Mouse (Mus musculus) brain, adult 2 months (tissue): ENCODE measurements around the gene Cdan1.
"Not testable (repeated sequence)": the region's sequence is repeated elsewhere in the genome, so short reads cannot be mapped to it uniquely, and the experiment has no call there.

ENCODE experiments used
- DNase-seq: peaks from one replicate; pipeline ENCODE4 v3.0.0; 2011; ENCODE audit warnings: low read depth, low spot score

The Cdan1 gene

DNA sequence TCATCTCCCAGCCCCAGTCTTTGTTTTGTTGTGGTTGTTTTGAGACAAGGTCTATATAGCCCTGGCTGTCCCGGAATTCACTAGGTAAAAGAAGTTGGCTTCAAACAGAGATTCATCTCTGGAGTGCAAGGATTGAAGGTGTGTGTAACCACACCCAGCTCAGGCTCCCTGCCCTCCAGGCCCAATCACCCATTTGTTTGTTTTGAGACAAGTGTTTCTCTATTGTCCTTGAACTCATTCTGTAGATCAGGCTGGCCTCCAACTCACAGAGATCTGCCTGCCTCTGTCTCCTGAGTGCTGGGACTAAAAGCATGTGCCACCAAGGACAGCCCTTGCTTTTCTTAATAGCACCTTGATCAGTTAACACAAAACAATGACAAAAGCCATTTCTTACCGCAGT lies 101.9 kb downstream of the Cdan1 start:
- DNase-seq, result no peak

DNA sequence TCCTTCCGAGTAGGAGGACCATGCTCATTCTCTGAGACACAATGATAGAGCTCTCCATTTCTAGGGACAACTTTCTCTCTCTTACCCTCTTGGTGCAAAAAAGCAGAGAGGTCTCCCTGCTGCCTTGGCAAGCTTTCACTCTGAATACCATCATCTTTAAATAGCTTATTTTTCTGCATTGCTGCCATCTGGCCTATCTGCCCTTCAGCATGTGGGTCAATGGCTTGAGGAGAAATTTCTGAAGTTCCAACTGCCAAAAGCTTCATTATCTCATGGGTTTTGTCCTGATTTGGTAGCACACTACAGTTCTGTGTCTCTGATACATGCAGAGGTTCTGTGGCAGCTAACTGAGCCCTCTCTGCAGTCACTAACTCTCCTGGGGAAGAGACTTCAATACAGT lies 104.4 kb downstream of the Cdan1 start:
- DNase-seq, result peak; percentile 59

DNA sequence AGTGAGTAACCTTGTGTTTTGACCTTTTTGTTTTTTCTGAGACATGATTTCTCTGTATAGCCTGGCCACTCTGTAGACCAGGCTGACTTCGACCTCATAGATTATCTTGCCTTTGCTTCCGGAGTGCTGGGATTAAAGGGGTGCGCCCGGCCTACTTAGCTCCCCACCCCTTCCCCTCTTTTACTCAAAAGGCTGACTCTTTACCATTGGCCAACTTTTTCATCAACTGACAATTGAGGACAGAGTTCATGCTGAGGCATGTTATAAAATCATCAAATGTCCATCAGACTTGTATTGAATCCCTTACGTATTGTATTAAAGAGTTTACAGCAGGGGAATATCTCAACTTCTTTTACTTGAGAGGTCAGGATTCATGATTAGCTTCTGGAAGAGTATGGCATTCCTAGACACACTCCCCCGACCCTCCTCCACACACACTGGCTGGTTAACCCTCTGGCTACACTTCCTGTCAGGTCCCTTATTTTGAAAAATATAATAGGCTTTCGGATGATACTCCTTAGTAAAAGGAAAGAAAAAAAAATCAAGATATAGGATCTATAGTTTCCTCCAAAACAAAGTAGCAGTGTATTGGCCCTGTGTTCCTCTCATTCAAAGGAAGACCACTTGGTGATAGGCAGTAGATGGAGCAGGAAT lies 117.9 kb downstream of the Cdan1 start:
- no peak for DNase-seq

DNA sequence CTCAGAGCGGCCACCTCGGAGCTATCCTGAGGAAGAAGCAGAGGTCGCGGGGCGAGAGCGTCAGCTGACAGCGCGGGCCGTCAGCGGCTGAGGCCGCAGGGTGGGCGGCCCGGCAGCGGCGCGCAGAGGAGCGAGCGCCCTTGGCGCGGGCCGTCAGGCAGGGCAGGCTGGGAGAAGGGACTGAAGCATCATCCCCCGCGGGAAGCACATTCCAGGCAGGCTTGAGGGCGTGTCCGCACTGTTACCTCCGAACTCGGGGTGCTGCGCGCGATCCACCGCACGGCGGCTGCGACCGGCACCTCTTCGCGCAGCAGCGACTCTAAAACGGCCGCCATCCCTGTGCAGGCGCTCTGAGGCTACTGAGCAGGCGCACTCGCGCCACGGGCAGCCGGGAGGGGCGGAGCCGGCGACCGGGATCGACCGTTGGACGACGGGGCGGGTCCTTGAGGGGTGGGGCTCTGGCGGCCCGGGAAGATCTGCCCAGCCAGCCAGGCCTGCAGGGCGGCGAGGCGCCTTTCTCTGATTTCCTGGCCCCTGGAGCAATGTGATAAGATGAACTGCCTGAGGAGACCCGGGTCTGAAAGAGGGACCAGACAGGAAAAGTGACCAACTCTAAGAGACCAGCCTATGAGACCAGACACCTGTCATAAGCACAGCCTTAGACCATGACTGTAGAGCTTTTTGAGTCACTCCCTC lies 118.6 kb downstream of the Cdan1 start:
- DNase-seq, result peak; percentile 97

DNA sequence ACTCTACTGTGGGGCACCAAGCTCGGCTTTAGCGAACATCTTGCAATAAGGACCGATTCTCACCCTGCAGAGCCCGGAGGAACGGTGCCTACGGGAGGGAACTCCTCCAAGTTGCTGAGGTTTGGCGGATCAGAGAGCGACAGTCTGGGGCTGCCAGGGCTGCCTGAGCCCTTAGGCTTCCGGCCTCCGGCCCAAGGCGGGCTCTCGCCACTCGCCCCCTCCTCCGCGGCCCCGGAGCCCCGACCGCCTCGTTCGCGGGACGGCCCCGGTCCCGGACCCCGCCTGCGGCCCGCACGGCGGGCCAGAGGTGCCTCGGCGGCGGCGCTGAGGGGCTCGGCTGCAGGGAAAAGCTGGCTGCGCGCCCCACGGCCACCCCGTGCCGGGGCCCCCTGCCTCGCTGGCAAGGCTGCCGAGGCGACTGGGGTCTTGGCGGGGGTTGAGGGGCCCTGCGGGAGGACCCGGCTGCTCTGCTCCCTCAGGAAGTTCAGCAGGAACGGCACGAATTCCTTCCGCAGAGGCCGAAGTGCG lies 119.2 kb downstream of the Cdan1 start:
- DNase-seq, result peak; percentile 37

DNA sequence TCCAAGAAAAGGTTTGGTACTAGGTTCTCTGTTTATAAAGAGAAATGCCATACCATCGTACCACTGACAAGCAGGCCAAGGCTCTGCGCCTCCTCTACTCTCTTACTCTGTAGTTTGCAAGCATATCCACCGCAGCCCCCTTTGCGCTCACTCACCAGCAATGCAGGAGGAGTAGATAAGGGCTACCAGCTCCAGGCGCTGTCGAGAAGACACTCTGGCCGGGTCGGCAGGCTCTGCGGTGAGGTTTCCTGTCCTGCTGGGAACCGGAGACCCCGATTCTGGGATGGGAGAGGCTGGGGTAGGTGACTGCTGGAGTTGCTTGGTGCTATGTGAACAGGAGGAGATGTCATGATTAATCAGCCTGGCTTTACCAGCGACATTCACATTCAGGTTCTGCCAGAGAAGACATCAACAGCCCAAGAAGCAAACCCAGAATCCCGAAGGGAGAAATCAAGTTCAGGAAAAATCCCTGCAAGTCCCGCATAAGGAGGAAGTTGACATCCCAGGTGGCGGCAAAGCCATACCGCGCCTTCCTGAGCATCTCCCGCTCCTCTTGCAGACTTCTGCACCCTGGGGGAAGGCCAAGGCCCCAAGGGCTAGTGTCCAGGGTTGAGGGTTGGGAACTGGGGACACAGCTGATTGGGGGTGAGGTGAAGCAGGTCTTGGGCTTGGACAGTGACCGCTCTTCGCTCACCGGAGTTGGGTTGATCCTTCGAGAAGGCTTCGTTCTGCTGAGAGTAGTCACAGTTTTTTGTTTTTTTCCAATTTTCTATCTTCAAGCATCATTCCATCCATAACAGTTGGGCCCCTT lies 119.9 kb downstream of the Cdan1 start:
- peak; percentile 22 for DNase-seq

DNA sequence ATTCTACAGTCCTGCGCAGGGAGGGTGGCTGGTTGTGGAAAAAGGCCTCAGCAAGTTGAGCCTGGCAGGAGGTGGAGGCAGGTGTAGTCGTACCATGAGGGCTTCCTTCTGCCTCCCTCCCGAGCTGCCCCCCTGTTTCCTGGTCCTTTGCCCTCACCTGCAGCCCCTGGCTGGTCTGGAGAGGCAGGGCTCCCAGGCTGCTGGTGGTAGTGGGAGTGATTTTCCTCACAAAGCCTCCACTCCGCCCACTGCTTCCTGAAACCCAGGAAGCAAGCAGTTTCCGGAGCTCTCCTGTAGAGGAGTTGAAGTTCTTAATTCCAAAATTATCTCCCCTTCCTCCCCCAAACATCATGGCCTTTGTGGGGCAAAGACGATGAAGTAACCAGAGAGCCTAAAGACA lies 125.8 kb downstream of the Cdan1 start:
- no peak for DNase-seq

DNA sequence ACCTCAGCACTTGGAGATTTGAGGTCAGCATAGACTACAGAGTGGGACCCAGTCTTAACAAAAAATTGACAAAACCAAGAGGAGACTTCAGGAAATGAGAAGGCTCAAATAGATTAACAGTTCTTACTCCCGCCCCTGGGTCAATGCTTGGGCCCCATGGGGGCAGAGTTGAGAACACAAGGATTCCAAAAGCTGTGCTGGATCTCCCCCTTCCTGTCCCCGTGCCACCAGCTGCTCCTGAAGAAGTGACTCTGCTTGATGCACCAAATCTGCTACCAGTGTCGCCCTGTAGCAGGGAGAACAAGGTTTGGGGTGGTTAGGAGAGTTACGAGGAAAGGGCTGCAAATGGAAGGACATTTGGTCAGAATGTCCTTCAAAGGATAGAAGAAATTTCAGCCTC lies 126.3 kb downstream of the Cdan1 start:
- no peak for DNase-seq

DNA sequence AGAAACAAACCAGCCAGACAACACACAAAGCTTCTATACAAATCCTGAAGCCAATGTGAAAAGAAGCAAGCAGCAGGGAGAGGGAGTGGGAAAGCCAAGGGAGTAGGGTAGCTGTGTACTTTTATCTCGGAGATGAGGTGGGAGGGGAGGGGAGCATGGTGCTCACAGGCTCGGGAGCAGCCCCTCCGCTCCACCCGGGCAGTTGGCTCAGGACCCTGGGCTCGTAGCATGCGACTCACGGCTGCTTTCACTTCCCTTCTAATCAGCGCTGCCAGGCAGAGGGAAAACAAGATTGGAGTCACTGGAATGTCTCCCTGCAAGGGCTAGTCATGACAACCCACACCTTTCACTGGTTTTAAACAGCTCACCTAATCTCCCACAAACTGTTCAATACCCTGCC lies 127.4 kb downstream of the Cdan1 start:
- DNase-seq, result peak; percentile 36

DNA sequence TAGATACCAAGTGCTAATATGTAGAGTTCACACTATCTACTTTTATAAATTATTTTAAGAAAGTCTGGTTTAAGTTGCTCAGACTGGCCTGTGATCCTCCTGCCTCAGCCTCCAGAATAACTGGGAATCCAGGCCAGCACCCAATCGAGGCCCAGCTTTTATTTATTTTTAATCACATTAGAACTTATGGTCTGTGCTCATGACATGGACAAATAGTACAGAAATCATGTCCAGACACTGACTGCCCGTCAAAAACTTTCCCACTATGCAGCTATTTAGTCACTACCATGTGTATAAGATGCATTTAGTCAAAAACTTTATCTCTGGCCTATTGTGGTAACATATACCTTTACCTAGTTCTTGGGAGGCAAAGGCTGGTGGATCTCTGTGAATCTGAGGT lies 128.0 kb downstream of the Cdan1 start:
- DNase-seq, result no peak

DNA sequence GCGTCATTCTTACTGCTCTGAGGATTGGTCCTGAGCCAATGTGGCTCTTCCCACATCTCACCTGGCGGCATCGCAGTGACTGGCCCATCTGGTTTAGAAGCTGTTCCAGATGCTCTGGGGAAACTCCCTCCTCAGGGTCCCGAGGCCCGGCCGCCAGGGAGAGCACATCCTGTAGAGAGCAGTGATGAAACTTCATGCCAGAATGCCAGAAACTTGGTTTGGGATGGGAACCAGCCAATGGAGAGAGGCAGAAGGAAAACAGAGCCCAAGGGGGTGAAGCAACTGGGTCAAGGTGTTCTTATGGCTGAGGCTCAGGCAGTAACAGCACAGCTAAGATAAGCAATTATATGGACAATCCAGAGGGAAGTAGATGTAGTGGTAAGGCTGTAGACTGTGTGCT lies 129.1 kb downstream of the Cdan1 start:
- no peak for DNase-seq

DNA sequence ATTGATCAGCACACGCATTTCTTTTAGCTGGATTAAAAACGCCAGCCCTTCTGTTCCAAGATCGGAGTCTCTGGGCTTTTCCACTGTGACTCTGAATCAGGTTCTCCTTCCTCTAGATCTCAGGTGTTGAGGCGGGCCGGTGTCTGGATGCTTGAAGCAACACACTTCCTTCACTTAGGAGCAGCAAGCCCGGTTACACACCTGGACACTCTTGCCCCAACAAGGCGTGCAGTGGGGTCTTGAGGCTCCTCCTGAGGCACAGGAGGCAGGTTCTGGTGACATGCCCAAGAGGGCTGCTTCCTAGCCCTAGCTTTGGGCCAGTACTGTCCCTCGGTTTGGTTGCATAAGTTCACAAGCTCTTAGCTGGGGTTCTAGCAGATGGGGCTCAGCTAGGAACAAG lies 131.4 kb downstream of the Cdan1 start:
- no peak for DNase-seq

DNA sequence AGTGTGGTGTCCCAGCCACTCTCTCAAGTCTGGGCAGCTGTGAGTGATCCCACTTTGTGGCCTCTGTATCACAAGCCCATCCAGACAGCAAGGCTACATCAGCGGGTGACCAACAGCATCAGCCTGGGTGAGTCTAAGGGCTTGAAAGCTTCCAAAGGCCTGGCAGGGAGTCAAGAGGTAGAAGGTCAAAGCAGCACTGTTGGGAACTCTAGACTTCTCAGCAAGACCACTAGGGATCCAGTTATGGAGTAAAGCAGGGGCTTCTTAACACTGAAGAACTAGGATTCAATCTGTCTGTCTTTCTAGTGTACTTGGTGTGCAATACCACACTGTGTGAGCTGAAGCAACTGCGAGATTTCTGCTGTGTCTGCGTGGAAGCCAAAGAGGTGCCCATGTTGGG lies 136.5 kb downstream of the Cdan1 start:
- DNase-seq, result no peak

DNA sequence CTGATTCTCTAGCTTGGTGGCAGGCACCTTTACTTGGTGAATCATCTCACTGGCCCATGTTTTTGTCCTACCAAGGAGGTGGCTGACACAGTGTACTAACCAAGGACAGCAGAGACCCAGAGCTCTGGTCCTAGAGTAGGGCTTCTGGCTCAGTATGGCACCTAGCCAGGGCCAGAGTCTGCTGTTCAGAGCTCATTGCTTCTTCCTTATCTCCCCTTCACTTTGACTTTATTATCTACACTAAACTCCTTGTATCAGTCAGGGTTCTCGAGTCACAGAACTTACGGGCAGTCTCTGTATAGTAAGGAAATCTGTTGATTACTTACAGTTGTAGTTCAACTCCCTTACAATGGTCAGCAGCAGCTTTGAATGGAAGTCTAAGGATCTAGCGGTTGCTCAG lies 139.0 kb downstream of the Cdan1 start:
- no peak for DNase-seq

DNA sequence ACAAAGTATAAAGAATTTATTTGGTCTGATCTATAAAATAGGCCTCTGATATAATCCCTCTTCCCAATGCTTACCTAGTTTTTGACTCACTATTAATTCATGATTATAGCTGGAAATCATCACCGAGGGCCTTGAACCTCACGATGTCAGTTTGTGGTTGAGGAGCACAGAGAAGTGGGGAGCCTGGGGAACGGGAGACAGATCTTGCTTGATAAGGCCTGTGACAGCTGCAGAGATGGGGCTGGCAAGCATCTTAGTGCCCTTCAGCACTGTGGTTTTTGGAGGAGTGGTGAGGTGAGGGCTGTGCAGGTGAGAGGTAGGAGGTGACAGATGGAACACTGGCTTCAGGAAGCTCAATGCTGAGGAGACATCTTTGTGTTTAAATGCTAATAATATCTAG lies 139.8 kb downstream of the Cdan1 start:
- DNase-seq, result no peak

DNA sequence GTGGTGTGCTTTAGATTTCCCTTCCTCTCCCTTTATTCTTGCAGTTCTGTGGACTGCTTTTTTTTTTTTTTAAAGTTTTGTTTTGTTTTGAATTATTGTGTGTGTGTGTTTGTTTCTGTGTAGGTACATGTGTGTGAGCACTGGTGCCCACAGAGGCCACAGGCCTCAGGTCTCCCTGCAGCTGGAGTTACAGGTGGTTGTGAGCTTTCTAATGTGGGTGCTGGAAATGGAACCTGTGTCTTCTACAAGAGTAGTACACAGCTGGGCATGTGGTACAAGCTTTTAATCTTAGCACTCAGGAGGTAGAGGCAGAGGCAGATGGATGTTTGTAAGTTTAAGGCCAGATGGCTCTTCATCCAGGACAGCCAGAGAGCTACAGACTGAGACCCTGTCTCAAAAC lies 142.9 kb downstream of the Cdan1 start:
- DNase-seq, result no peak

DNA sequence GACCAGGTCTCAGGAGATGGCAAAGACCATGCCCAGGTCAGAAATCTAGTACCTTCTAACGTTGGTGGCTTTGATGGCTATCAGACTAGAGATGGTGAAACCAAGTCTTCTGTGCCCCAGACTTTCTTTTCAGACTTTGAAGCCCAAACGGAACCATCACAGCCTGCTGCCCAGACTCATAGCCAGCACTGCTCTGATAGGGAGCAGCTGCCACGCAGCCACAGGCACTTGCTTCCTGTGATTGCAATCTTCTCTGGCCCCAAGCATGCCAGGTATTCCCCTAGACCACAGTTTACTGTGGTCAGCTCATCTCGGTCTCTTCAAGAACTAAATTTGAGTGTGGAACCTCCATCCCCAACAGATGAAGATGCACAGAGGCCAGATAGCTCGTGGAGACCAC lies 147.3 kb downstream of the Cdan1 start:
- no peak for DNase-seq

DNA sequence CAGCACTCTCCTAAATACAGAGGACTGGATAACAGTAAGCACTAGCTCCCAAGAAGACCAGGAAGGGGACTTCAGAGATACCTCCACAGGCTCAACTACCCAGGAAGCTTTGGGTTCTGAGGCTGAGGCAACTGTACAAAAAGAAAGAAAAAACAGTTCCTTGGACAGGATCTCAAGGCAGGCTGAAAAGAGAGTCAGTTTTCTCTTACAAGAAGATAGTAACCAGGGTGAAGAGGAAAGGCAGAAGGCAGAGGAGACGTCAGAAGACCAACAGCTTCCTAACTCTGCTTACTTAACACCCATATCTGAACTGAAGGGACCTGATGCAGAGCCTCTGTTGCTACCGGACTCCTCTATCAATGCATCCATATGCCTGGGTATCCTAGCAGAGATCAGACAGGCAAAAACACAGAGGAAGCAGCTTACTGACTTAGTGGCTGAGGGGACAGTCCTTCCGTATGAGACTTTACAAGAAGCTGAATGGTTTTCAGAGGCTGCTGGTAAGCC lies 149.5 kb downstream of the Cdan1 start:
- DNase-seq, result no peak

DNA sequence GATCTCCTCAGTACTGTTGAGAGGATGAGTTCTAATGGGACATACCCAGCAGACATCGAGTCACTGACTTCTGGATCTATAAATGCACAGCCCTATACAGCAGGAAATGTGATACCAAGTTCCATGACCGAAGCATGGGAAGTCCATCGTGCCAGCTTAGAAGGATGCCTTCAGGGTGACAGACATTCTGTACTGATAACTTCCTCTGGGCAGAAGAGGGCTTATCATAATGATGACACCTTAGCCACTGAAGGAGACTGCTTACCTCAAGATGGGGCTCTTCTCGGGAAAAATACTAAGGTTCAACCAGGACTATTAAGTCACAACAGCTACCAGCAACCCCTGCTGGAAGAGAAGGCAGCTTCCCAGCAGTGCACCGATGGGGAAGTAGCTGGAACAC lies 152.2 kb downstream of the Cdan1 start:
- no peak for DNase-seq

DNA sequence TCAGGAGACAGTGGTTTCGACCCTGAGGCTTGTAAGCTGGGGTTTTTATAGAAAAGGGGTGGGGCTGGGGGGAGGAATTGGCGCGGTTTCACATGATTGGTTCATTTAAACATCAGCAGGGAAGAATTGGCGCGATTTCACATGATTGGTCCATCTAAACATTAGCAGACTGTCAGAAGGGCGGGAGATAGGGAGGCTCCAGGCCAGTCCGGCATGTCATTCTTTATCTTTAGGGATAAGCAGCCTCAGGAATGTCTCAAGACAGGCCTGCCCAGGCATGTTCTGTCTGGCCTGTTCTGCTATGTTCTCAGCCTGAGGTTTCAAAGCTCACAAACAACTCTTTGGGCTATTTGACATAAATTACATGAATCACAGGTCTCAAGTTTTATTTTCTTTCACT lies 168.8 kb downstream of the Cdan1 start:
- not testable (repeated sequence) for DNase-seq

DNA sequence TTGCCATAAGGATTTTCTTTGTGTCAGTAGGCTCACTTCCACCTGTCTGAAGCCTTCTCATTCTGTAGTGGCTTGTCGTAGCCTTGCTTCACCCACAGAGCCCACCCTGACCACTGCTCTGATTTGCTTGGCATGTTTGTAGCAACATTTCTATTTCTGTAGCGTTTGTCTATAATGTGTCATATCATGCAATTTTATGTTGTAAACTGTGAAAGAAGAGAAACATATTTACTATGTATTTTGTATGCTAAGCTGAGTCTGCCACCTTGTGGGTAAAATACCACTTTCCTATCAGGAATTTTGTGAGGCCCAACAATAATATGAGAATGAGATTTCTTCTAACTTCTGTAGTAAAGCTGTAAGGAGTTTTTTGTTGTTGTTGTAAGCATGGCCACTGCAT lies 179.7 kb downstream of the Cdan1 start:
- peak; percentile 31 for DNase-seq

DNA sequence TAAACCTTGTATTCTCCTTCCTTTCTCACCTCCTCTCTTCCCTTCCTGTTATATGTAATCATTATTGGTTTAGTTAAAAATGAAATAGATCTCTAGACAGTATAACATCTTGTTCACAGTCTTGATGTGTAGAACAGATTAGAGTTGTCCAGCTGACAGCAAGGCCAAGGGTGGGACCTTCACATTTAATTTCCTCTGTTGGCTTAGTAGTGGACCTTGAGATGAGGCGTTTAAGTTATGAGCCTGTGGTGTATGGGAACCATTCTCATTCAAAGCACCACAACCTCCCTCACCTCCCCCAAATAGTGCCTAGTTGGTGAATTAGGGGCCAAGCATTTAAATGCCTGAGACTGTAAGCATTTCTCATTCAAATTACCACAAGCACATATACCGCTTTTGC lies 182.5 kb downstream of the Cdan1 start:
- no peak for DNase-seq
